Mouse (Mus musculus) limb, embryonic 15.5 days (tissue): Measurements from ENCODE around the gene Them4. TPM values are rescaled to one million over a fixed set of nuclear protein-coding genes. Genes with fewer than 3 reads are reported as not detected.
A peak's percentile ranks its signal among the peaks of the same experiment; 100 is the strongest.

Experiments used
- ATAC-seq: fragments of 200-750 bp; cut with Nextera tagmentation; 2 replicates; pipeline ENCODE4 v1.8.0; 2017; ENCODE audit warnings: low read depth, moderate TSS enrichment; ENCODE audit not compliant: insufficient number of reproducible peaks, low FRiP score, low TSS enrichment
- H3K27ac ChIP-seq: fragments of 300-500 bp; sonication (generic); 2 replicates; pipeline ENCODE4 v1.5.1; 2015; ENCODE audit warnings: moderate library complexity, mild to moderate bottlenecking, inconsistent platforms
- H3K27me3 ChIP-seq: fragments of 300-500 bp; sonication (generic); 2 replicates; pipeline ENCODE4 v1.6.1; 2015; ENCODE audit warnings: inconsistent platforms
- H3K36me3 ChIP-seq: fragments of 300-500 bp; sonication (generic); 2 replicates; pipeline ENCODE4 v1.6.1; 2015; ENCODE audit warnings: inconsistent platforms
- H3K4me1 ChIP-seq: fragments of 300-500 bp; sonication (generic); 2 replicates; pipeline ENCODE4 v1.6.1; 2015; ENCODE audit warnings: inconsistent platforms
- H3K4me2 ChIP-seq: fragments of 300-500 bp; sonication (generic); 2 replicates; pipeline ENCODE4 v1.6.1; 2015; ENCODE audit warnings: mild to moderate bottlenecking, inconsistent platforms
- H3K4me3 ChIP-seq: fragments of 300-500 bp; sonication (generic); 2 replicates; pipeline ENCODE4 v1.5.1; 2015; ENCODE audit warnings: mild to moderate bottlenecking, inconsistent platforms
- H3K9ac ChIP-seq: fragments of 300-500 bp; sonication (generic); 2 replicates; pipeline ENCODE4 v1.6.1; 2015; ENCODE audit warnings: inconsistent platforms
- H3K9me3 ChIP-seq: fragments of 300-500 bp; sonication (generic); 2 replicates; pipeline ENCODE4 v1.6.1; 2016; ENCODE audit warnings: inconsistent platforms
- whole genome bisulfite sequencing: fragments of 180-500 bp; shearing (Covaris S2); methylation state at CpG from one replicate; pipeline ENCODE4 v1.1.7; 2015; 5-methylcytosine and 5-hydroxymethylcytosine counted together
- polyA plus RNA-seq: library from polyadenylated mRNA; unstranded; fragments of >200 nt; fragmentation: Nextera tagmentation; extraction: Ambion mirVana; gene quantifications from 2 replicates; pipeline ENCODE4 v1.2.1, GENCODE M21; 2015

Them4 gene
- polyA plus RNA-seq, 1 experiment from 2014 or later, result 10.6 TPM

DNA sequence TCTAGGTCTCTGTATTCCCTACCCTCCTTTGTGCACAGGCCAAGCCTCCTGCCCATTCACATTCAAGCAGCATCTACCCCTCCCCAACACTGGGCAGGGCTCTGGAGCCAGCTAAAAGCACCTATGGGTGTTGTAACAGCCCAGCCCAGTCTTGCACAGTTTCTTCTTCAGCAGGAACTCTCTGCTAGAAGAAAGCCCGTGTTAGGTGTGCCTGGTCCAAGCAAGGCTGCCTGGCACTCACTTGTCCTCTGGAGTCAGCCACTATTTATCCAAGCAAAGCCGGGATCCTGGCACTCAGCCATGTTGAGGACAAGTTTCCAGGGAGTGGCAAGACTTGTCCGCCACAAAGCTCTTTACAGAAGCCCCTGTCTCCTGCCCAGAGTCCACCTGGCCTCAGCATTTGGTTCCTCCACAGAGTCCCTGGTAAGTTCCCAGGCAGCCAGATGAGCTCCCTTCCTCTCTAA, 32.1 kb downstream of the Them4 start, which contains the start of gene Them5:
Gene Them5, plus strand, starts transcription at position 141 of the 464 bp plus-strand sequence.
- no peaks in the 10 kb centered on the region for H3K36me3 ChIP-seq
- H3K27ac ChIP-seq, result peak within 1 kb of the TSS; percentile 47
- 39% methylated on average over 3 of the region's 3 CpGs for WGBS
- H3K27me3 ChIP-seq, result no peaks in the 10 kb centered on the region
- no peaks in the 10 kb centered on the region for H3K9me3 ChIP-seq
- H3K9ac ChIP-seq, result no peak within 1 kb of the TSS
- no peak for ATAC-seq
- no peak within 1 kb of the TSS for H3K4me2 ChIP-seq
- H3K4me1 ChIP-seq, result no peaks in the 10 kb centered on the region
- no peak within 1 kb of the TSS for H3K4me3 ChIP-seq

DNA sequence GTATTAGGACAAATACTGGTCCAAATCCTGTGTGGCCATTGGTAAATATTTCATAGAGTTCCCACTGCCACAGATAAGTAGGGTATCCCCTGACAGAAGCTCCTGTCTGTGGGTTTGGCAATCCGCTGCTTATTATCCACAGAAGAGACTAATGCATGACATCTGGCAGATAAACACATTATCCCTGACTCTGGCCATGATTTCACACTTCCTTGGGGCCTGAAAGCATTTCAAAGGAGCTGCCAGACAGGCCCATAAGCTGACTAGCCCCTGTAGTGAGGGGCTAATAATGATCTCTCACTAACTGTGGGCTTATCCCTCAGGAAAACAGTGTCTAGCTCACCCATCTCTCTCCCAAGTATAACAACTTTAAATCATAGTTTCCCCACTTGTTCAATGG, 32.7 kb downstream of the Them4 start:
- Histone ChIP-seq H3K4me2 (no peak overlapping the region), H3K27me3 (no peaks in the 10 kb centered on the region), H3K9ac (no peak overlapping the region), H3K4me3 (no peak overlapping the region), H3K36me3 (no peaks in the 10 kb centered on the region), H3K4me1 (no peaks in the 10 kb centered on the region), H3K27ac (0 out of 2 replicates have a peak overlapping the region, but pooled peaks have one; percentile 47), H3K9me3 (no peaks in the 10 kb centered on the region)
- WGBS, result 51% methylated on average over 1 of the region's 1 CpGs
- no peak for ATAC-seq

DNA sequence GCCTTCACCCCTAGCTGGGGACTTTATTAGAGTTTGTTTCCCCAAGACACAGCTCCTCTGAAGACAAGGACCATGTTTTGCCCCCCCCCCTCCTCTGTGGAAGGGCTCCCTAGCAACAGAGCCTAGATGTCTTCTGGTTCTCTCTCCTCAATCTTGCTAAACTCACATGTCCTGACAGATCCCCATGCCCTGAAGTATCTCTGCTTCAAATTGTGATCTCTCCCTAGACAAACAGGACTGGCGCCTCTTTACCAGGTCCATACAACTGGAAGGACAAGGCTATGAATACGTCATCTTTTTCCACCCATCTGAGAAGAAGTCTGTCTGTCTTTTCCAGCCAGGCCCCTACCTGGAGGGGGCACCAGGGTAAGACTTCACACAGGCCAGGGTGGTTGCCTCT, 34.3 kb downstream of the Them4 start:
- Histone ChIP-seq H3K9ac (no peak overlapping the region), H3K36me3 (no peaks in the 10 kb centered on the region), H3K4me1 (no peaks in the 10 kb centered on the region), H3K4me3 (no peak overlapping the region), H3K27me3 (no peaks in the 10 kb centered on the region), H3K9me3 (no peaks in the 10 kb centered on the region), H3K4me2 (no peak overlapping the region), H3K27ac (0 out of 2 replicates have a peak overlapping the region, but pooled peaks have one; percentile 27)
- no peak for ATAC-seq
- WGBS, result 76% methylated on average over 2 of the region's 2 CpGs

DNA sequence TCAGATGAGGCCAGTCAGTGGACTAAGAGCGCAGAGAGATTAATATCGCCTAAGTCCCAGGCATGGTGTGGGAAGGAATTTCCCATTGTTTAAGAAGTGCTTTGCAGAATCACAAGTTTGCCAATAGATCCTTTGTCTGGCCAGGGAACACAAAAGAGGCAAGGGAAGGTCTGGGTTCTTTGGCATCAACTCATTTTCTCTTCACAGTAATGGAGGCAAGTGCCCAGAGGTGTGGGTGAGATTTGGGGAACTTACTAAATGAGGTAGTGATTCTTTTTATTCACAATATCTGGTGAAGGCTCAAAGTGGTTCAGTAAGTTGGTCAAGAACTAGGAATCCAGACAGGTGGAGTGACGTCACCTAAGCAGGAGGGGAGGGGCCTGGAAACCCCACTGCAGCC, 35.0 kb downstream of the Them4 start:
- H3K36me3 ChIP-seq, result no peaks in the 10 kb centered on the region
- no peak overlapping the region for H3K4me3 ChIP-seq
- no peaks in the 10 kb centered on the region for H3K4me1 ChIP-seq
- no peaks in the 10 kb centered on the region for H3K27me3 ChIP-seq
- no peak overlapping the region for H3K9ac ChIP-seq
- ATAC-seq, result no peak
- H3K27ac ChIP-seq, result no peak overlapping the region
- no peaks in the 10 kb centered on the region for H3K9me3 ChIP-seq
- no peak overlapping the region for H3K4me2 ChIP-seq
- WGBS, result 70% methylated on average over 3 of the region's 3 CpGs

GRCm38 (mm10) chr3:94348146-94348545, 38.3 kb downstream of the Them4 start:
- no peak for ATAC-seq

GRCm38 (mm10) chr3:94360812-94361211, 50.9 kb downstream of the Them4 start:
- peaks cover 21% of the 10 kb centered on the region for H3K4me1 ChIP-seq
- WGBS, result 0% methylated on average over 1 of the region's 1 CpGs
- peaks cover 18% of the 10 kb centered on the region for H3K27me3 ChIP-seq
- no peak overlapping the region for H3K27ac ChIP-seq
- H3K4me2 ChIP-seq, result no peak overlapping the region
- no peaks in the 10 kb centered on the region for H3K9me3 ChIP-seq
- H3K4me3 ChIP-seq, result no peak overlapping the region
- ATAC-seq, result no peak
- H3K9ac ChIP-seq, result no peak overlapping the region
- no peaks in the 10 kb centered on the region for H3K36me3 ChIP-seq

More at GRCm38 (mm10) chr3:94348146-94348545, 38.3 kb downstream of the Them4 start:
- Histone ChIP-seq H3K4me2 (no peak overlapping the region), H3K27ac (no peak overlapping the region), H3K9ac (no peak overlapping the region), H3K36me3 (no peaks in the 10 kb centered on the region), H3K9me3 (no peaks in the 10 kb centered on the region), H3K4me3 (no peak overlapping the region), H3K4me1 (no peaks in the 10 kb centered on the region), H3K27me3 (no peaks in the 10 kb centered on the region)
- 79% methylated on average over 2 of the region's 2 CpGs for whole genome bisulfite sequencing

- no peaks in the 10 kb centered on the region for H3K36me3 ChIP-seq
- peak within 1 kb of the TSS; percentile 92 for H3K4me2 ChIP-seq
- H3K4me1 ChIP-seq, result peaks cover 21% of the 10 kb centered on the region
- ATAC-seq, result no peak
- H3K27ac ChIP-seq, result no peak within 1 kb of the TSS
- WGBS, result 63% methylated on average over 7 of the region's 7 CpGs
- peak within 1 kb of the TSS; percentile 79 for H3K9ac ChIP-seq
- no peaks in the 10 kb centered on the region for H3K9me3 ChIP-seq
- peaks cover 18% of the 10 kb centered on the region for H3K27me3 ChIP-seq
- H3K4me3 ChIP-seq, result peak within 1 kb of the TSS; percentile 60
Measured at GRCm38 (mm10) chr3:94362138-94362537, 52.2 kb downstream of the Them4 start, which contains the start of gene C2cd4d. Gene C2cd4d, plus strand, starts transcription at chr3:94362438.

GRCm38 (mm10) chr3:94363291-94364153, 53.6 kb downstream of the Them4 start:
- Histone ChIP-seq H3K9ac (peak overlapping the region; percentile 79), H3K27me3 (peaks cover 18% of the 10 kb centered on the region), H3K4me1 (peaks cover 21% of the 10 kb centered on the region), H3K36me3 (no peaks in the 10 kb centered on the region), H3K4me3 (peak overlapping the region; percentile 60), H3K9me3 (no peaks in the 10 kb centered on the region), H3K27ac (peak overlapping the region; percentile 27; the same call in 1 of the 2 replicates), H3K4me2 (peak overlapping the region; percentile 92)
- ATAC-seq, result peak; percentile 58
- 5% methylated on average over 96 of the region's 97 CpGs for WGBS

- Histone ChIP-seq H3K9me3 (no peaks in the 10 kb centered on the region), H3K27ac (no peak overlapping the region), H3K4me2 (peak overlapping the region; percentile 92), H3K4me1 (peaks cover 21% of the 10 kb centered on the region), H3K4me3 (peak overlapping the region; percentile 60), H3K27me3 (peaks cover 18% of the 10 kb centered on the region), H3K36me3 (no peaks in the 10 kb centered on the region), H3K9ac (peak overlapping the region; percentile 79)
- WGBS, result 5% methylated on average over 21 of the region's 23 CpGs
- ATAC-seq, result no peak
Measured at GRCm38 (mm10) chr3:94364154-94364526, 54.3 kb downstream of the Them4 start.

DNA sequence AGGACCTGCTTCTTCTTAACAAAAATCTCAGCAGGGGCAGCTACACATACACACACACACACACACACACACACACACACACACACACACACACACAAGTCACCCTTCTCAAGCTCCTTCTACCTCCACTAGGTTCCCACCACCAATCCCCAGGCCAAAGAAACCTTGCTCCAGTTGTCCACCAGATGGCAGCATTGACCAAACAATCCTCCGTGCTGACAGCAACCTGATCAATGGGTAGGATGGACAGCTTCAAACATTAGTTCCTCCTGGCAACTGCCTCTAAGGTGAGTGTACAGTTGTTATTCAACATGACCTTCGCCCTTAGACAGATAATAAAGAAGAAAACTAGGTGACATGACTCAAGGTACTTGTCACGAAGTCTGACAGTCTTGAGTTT, 56.9 kb downstream of the Them4 start:
- WGBS, result 19% methylated on average over 3 of the region's 3 CpGs
- Histone ChIP-seq H3K27me3 (peaks cover 18% of the 10 kb centered on the region), H3K4me3 (no peak overlapping the region), H3K9ac (no peak overlapping the region), H3K4me1 (peaks cover 22% of the 10 kb centered on the region), H3K27ac (no peak overlapping the region), H3K36me3 (no peaks in the 10 kb centered on the region), H3K9me3 (no peaks in the 10 kb centered on the region), H3K4me2 (no peak overlapping the region)
- ATAC-seq, result no peak

DNA sequence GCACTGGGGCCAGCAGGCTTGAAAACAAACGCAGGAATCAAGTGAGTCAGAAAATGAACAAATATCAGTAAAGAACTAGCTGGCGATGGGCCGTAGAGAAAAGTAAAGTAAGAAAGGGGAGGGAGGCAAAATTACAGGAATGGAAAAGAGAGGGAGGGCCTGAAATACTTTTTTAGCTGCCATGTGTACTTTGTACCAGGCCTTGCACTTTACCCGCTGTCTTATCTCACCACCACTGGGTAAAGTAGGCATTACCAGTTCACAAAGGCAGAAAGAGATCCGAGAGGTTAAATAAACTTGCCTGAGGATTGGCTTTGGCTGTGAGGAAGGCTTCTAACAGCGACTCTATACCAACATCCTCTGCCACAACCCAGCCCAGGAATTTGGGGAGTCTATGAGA, 57.6 kb downstream of the Them4 start:
- H3K4me1 ChIP-seq, result peaks cover 27% of the 10 kb centered on the region
- no peak overlapping the region for H3K4me3 ChIP-seq
- H3K4me2 ChIP-seq, result no peak overlapping the region
- peaks cover 11% of the 10 kb centered on the region for H3K27me3 ChIP-seq
- no peak for ATAC-seq
- no peak overlapping the region for H3K27ac ChIP-seq
- H3K9me3 ChIP-seq, result no peaks in the 10 kb centered on the region
- no peak overlapping the region for H3K9ac ChIP-seq
- 84% methylated on average over 6 of the region's 6 CpGs for WGBS
- H3K36me3 ChIP-seq, result no peaks in the 10 kb centered on the region

DNA sequence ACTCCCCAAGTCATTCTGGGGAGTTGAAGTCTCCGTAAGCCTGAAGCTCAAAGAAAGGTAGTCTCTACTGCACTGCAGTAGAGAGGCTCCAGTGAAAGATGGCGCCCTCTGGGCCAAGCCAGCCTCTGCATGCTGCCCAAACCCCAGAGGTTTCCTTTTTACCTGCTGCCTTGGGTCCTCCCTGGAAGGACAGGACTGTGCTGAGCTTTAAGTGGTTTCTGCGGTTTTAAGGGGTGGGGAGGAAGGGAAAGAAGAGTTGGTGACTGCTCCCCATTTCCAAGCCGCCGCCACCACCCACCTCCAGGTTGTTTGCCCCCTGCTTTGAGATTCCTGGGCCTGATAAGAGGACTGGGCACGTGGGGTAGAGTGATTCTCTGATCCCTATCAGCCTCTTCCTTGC, 58.7 kb downstream of the Them4 start:
- Histone ChIP-seq H3K9ac (no peak overlapping the region), H3K27me3 (peaks cover 5% of the 10 kb centered on the region; the same call in 1 of the 2 replicates), H3K27ac (no peak overlapping the region), H3K4me2 (no peak overlapping the region), H3K4me1 (peaks cover 29% of the 10 kb centered on the region), H3K36me3 (no peaks in the 10 kb centered on the region), H3K9me3 (no peaks in the 10 kb centered on the region), H3K4me3 (no peak overlapping the region)
- 53% methylated on average over 6 of the region's 6 CpGs for WGBS
- ATAC-seq, result no peak
